Mouse (Mus musculus): Measurements from ENCODE around the gene Tmed3. TPM values are rescaled to one million over a fixed set of nuclear protein-coding genes. Genes with fewer than 3 reads are reported as not detected.

Tmed3 gene
- polyA plus RNA-seq (2016; fragmentation: Nextera tagmentation; extraction: Ambion mirVana): 68.1 and 72.8 TPM in 2 replicates

DNA sequence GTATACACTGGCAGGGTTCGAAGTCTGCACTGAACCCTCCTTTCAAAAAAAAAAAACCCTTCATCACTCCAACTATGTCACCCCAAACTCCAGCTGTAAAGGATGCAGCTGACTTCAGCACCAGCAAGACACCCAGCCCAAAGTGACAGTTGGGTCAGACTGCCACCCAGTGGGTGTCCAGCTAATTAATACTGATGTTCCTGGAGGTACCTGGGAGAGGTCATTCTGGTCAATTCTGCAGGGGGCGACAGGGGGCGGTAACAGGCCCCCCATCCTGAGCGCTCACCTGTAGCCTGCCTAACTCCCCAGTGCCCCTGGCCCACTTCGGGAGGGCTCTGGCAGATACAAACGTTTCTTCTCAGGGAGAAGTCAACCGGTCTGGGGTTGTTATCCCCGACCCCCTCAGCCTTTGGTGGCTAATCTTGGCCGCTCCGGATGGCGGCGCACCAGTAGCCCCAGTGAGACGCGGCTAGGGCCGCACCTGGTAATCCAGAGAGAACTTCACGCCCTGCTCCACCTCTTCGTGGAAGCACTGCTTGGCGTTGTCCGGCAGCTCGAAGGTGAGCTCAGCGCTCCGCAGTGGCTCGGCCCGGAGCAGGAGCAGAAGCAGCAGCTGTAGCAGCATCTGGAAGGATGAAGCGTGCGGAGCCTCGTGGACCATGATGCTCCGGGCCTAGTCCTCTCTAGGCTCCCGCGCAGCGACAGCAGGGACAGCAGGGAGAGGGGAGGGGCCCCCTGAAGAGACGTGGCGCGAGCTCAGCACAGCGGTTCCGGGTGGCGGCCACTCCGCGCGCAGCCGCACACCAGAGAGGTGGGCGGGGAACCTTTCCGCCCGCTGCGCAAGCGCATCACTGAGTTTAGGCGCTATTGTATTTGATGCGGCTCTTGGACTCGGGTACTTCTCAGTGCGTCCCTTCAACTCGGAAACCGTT is at the start of gene Tmed3:
Tmed3 (minus strand) TSS at position 804 of the 932 bp plus-strand sequence.
- peak; percentile 98 for ATAC-seq (ENCODE audit: insufficient number of reproducible peaks, insufficient read depth, low FRiP score, low TSS enrichment)
- Histone ChIP-seq H3K4me2 (replicated peaks) (peak within 1 kb of the TSS; percentile 73), H3K27ac (peak within 1 kb of the TSS; percentile 87), H3K4me1 (peaks cover 7% of the 10 kb centered on the region), H3K27me3 (no peaks in the 10 kb centered on the region), H3K4me3 (peak within 1 kb of the TSS; percentile 67), H3K36me3 (peaks cover 32% of the 10 kb centered on the region), H3K9me3 (no peaks in the 10 kb centered on the region), H3K9ac (peak within 1 kb of the TSS; percentile 86)
- 2% methylated on average over 52 of the region's 52 CpGs for WGBS

DNA sequence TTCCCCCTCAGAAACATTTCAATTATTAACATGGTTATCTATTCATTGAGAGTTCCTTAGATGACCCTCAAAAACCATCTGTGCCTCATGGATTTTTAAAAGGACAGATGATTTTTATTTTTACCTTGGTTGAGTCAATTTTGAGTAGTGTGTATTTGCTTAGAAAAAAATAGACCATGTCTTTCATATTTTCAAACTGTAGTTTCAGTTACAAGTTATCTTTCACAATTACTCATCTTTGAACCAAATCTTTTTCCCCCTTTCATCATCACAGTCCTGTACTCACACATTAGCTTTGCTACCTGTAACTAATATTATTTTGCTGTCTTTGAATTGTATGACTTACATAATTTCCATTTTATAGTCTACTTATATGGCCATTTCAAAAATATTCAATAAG is 35.2 kb upstream of the Tmed3 start:
- H3K27ac ChIP-seq: no peak overlapping the region
- H3K9me3 ChIP-seq: no peaks in the 10 kb centered on the region
- H3K4me3 ChIP-seq: no peak overlapping the region
- no peak overlapping the region for H3K9ac ChIP-seq
- ATAC-seq (ENCODE audit: insufficient number of reproducible peaks, insufficient read depth, low FRiP score, low TSS enrichment): no peak
- H3K27me3 ChIP-seq: peaks cover 6% of the 10 kb centered on the region; the same call in 1 of the 2 replicates
- no peaks in the 10 kb centered on the region for H3K4me1 ChIP-seq
- H3K36me3 ChIP-seq: no peaks in the 10 kb centered on the region
- no peak overlapping the region for H3K4me2 ChIP-seq (replicated peaks)

GRCm38 (mm10) chr9:89738295-89738694 is 33.4 kb upstream of the Tmed3 start, which contains the start of gene Ankrd34c:
Ankrd34c (minus strand) TSS chr9:89738475.
- Histone ChIP-seq H3K9ac (no peak within 1 kb of the TSS), H3K27me3 (peaks cover 6% of the 10 kb centered on the region; the same call in 1 of the 2 replicates), H3K27ac (no peak within 1 kb of the TSS), H3K36me3 (no peaks in the 10 kb centered on the region), H3K4me3 (no peak within 1 kb of the TSS), H3K9me3 (no peaks in the 10 kb centered on the region), H3K4me2 (replicated peaks) (peak within 1 kb of the TSS; percentile 17; the same call in 1 of the 2 replicates), H3K4me1 (no peaks in the 10 kb centered on the region)
- no peak for ATAC-seq (ENCODE audit: insufficient number of reproducible peaks, insufficient read depth, low FRiP score, low TSS enrichment)
- 4% methylated on average over 8 of the region's 8 CpGs for WGBS

GRCm38 (mm10) chr9:89737888-89738287 is 33.0 kb upstream of the Tmed3 start:
- H3K9me3 ChIP-seq: no peaks in the 10 kb centered on the region
- no peak overlapping the region for H3K4me2 ChIP-seq (replicated peaks)
- H3K27me3 ChIP-seq: peaks cover 6% of the 10 kb centered on the region; the same call in 1 of the 2 replicates
- no peaks in the 10 kb centered on the region for H3K4me1 ChIP-seq
- no peak overlapping the region for H3K4me3 ChIP-seq
- no peak overlapping the region for H3K9ac ChIP-seq
- no peak for ATAC-seq (ENCODE audit: insufficient number of reproducible peaks, insufficient read depth, low FRiP score, low TSS enrichment)
- WGBS: 10% methylated on average over 6 of the region's 6 CpGs
- no peak overlapping the region for H3K27ac ChIP-seq
- H3K36me3 ChIP-seq: no peaks in the 10 kb centered on the region

- peak overlapping the region; percentile 17; the same call in 1 of the 2 replicates for H3K4me2 ChIP-seq (replicated peaks)
- peak; percentile 41; the same call in 1 of the 2 replicates for ATAC-seq (ENCODE audit: insufficient number of reproducible peaks, insufficient read depth, low FRiP score, low TSS enrichment)
- H3K4me3 ChIP-seq: no peak overlapping the region
- no peaks in the 10 kb centered on the region for H3K9me3 ChIP-seq
- peaks cover 6% of the 10 kb centered on the region; the same call in 1 of the 2 replicates for H3K27me3 ChIP-seq
- H3K27ac ChIP-seq: no peak overlapping the region
- no peaks in the 10 kb centered on the region for H3K36me3 ChIP-seq
- H3K4me1 ChIP-seq: no peaks in the 10 kb centered on the region
- 7% methylated on average over 20 of the region's 20 CpGs for WGBS
- H3K9ac ChIP-seq: no peak overlapping the region
These were observed 32.3 kb upstream of the Tmed3 start for GRCm38 (mm10) chr9:89736932-89737705.

- whole genome bisulfite sequencing: 29% methylated on average over 4 of the region's 4 CpGs
- ATAC-seq (ENCODE audit: insufficient number of reproducible peaks, insufficient read depth, low FRiP score, low TSS enrichment): no peak
- Histone ChIP-seq H3K4me2 (replicated peaks) (no peak overlapping the region), H3K27ac (no peak overlapping the region), H3K4me3 (no peak overlapping the region), H3K4me1 (peaks cover 7% of the 10 kb centered on the region), H3K9me3 (no peaks in the 10 kb centered on the region), H3K9ac (no peak overlapping the region), H3K27me3 (no peaks in the 10 kb centered on the region), H3K36me3 (0 out of 2 replicates have a peak, but pooled peaks cover 8% of the 10 kb centered on the region)
These were observed 2.0 kb upstream of the Tmed3 start for GRCm38 (mm10) chr9:89706906-89707305.

- H3K27ac ChIP-seq: peak overlapping the region; percentile 87
- H3K9ac ChIP-seq: peak overlapping the region; percentile 57
- no peaks in the 10 kb centered on the region for H3K27me3 ChIP-seq
- peak overlapping the region; percentile 73 for H3K4me2 ChIP-seq (replicated peaks)
- H3K9me3 ChIP-seq: no peaks in the 10 kb centered on the region
- WGBS: 8% methylated on average over 10 of the region's 10 CpGs
- H3K4me1 ChIP-seq: peaks cover 7% of the 10 kb centered on the region
- peaks cover 25% of the 10 kb centered on the region for H3K36me3 ChIP-seq
- peak; percentile 50; the same call in 1 of the 2 replicates for ATAC-seq (ENCODE audit: insufficient number of reproducible peaks, insufficient read depth, low FRiP score, low TSS enrichment)
- H3K4me3 ChIP-seq: peak overlapping the region; percentile 67
These were observed 297 bp upstream of the Tmed3 start for GRCm38 (mm10) chr9:89705197-89705533.

- H3K4me2 ChIP-seq (replicated peaks): no peak overlapping the region
- H3K4me3 ChIP-seq: no peak overlapping the region
- H3K4me1 ChIP-seq: peaks cover 7% of the 10 kb centered on the region
- H3K36me3 ChIP-seq: peaks cover 42% of the 10 kb centered on the region
- no peak for ATAC-seq (ENCODE audit: insufficient number of reproducible peaks, insufficient read depth, low FRiP score, low TSS enrichment)
- no peak overlapping the region for H3K9ac ChIP-seq
- no peaks in the 10 kb centered on the region for H3K27me3 ChIP-seq
- 92% methylated on average over 2 of the region's 2 CpGs for WGBS
- H3K27ac ChIP-seq: no peak overlapping the region
- no peaks in the 10 kb centered on the region for H3K9me3 ChIP-seq
These were observed 3.9 kb downstream of the Tmed3 start for GRCm38 (mm10) chr9:89700910-89701457.

GRCm38 (mm10) chr9:89695143-89695542 is 9.7 kb downstream of the Tmed3 start:
- H3K4me1 ChIP-seq: no peaks in the 10 kb centered on the region
- no peaks in the 10 kb centered on the region for H3K9me3 ChIP-seq
- H3K36me3 ChIP-seq: peaks cover 16% of the 10 kb centered on the region
- no peak for ATAC-seq (ENCODE audit: insufficient number of reproducible peaks, insufficient read depth, low FRiP score, low TSS enrichment)
- H3K27ac ChIP-seq: no peak overlapping the region
- no peak overlapping the region for H3K4me3 ChIP-seq
- H3K9ac ChIP-seq: no peak overlapping the region
- WGBS: 78% methylated on average over 1 of the region's 1 CpGs
- H3K4me2 ChIP-seq (replicated peaks): no peak overlapping the region
- no peaks in the 10 kb centered on the region for H3K27me3 ChIP-seq

DNA sequence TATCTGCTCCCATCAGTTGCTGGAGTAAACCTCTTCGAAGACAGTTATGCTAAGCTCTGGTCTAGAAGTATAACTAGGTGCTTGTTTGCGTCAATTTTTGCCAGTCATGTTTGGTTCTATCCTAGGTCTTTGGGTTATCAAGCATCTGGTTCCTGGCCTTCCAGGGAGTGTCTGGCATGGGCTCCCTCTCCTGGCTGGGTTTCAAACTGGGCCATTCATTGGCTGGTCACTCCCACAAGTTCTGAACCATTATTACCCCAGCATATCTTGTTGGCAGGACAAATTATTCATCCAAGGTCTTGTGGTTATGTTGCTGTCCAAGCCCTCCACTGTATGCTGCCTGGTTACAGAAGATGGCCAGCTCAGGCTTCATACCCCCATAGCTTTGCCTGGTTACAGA is 11.2 kb downstream of the Tmed3 start:
- Histone ChIP-seq H3K9ac (no peak overlapping the region), H3K27ac (no peak overlapping the region), H3K36me3 (peaks cover 1% of the 10 kb centered on the region; the same call in 1 of the 2 replicates), H3K4me3 (no peak overlapping the region), H3K4me1 (no peaks in the 10 kb centered on the region), H3K9me3 (no peaks in the 10 kb centered on the region), H3K27me3 (no peaks in the 10 kb centered on the region), H3K4me2 (replicated peaks) (no peak overlapping the region)
- 87% methylated on average over 2 of the region's 2 CpGs for WGBS
- no peak for ATAC-seq (ENCODE audit: insufficient number of reproducible peaks, insufficient read depth, low FRiP score, low TSS enrichment)

GRCm38 (mm10) chr9:89689179-89689578 is 15.7 kb downstream of the Tmed3 start:
- Histone ChIP-seq H3K9me3 (no peaks in the 10 kb centered on the region), H3K4me2 (replicated peaks) (no peak overlapping the region), H3K27me3 (no peaks in the 10 kb centered on the region), H3K36me3 (no peaks in the 10 kb centered on the region), H3K4me3 (no peak overlapping the region), H3K9ac (no peak overlapping the region), H3K4me1 (no peaks in the 10 kb centered on the region), H3K27ac (no peak overlapping the region)
- 63% methylated on average over 1 of the region's 1 CpGs for WGBS
- ATAC-seq (ENCODE audit: insufficient number of reproducible peaks, insufficient read depth, low FRiP score, low TSS enrichment): no peak

Measured in embryonic facial prominence, embryonic 12.5 days (tissue).